Mouse (Mus musculus) heart, postnatal 0 days (tissue): ENCODE data around the gene Myo19. TPM values are rescaled to one million over a fixed set of nuclear protein-coding genes. Genes with fewer than 3 reads are reported as not detected.

Experiments
- ATAC-seq: fragments of 200-750 bp; cut with Nextera tagmentation; 2 replicates; pipeline ENCODE4 v1.8.0; 2017; ENCODE audit warnings: low read depth, moderate number of reproducible peaks, moderate library complexity; ENCODE audit not compliant: insufficient read depth
- DNase-seq: peaks from one replicate; pipeline ENCODE4 v3.0.0-alpha.2; 2016; ENCODE audit warnings: low spot score
- H3K27ac ChIP-seq: fragments of 300-500 bp; sonication (generic); 2 replicates; pipeline ENCODE4 v1.5.1; 2014; ENCODE audit warnings: low read depth, mild to moderate bottlenecking
- H3K27me3 ChIP-seq: fragments of 300-500 bp; sonication (generic); 2 replicates; pipeline ENCODE4 v1.6.1; 2014; ENCODE audit warnings: low read length, mixed read lengths; ENCODE audit not compliant: control insufficient read depth, insufficient read depth
- H3K36me3 ChIP-seq: fragments of 300-500 bp; sonication (generic); replicated peaks from 2 replicates; pipeline ENCODE4 v1.6.1; 2014; ENCODE audit warnings: low read length, mixed read lengths; ENCODE audit not compliant: control insufficient read depth, insufficient read depth
- H3K4me1 ChIP-seq: fragments of 300-500 bp; sonication (generic); 2 replicates; pipeline ENCODE4 v1.6.1; 2014; ENCODE audit warnings: antibody characterized with exemption; ENCODE audit not compliant: control insufficient read depth, insufficient read depth
- H3K4me2 ChIP-seq: fragments of 300-500 bp; sonication (generic); 2 replicates; pipeline ENCODE4 v1.6.1; 2014; ENCODE audit warnings: low read depth, mild to moderate bottlenecking, low read length, moderate library complexity
- H3K4me3 ChIP-seq: fragments of 300-500 bp; sonication (generic); 2 replicates; pipeline ENCODE4 v1.5.1; 2014; ENCODE audit warnings: low read depth, low read length
- H3K9ac ChIP-seq: fragments of 300-500 bp; sonication (generic); replicated peaks from 2 replicates; pipeline ENCODE4 v1.6.1; 2014; ENCODE audit warnings: low read depth, low read length, mixed read lengths
- H3K9me3 ChIP-seq: fragments of 300-500 bp; sonication (generic); replicated peaks from 2 replicates; pipeline ENCODE4 v1.6.1; 2016; ENCODE audit warnings: low read length; ENCODE audit not compliant: control insufficient read depth
- CTCF ChIP-seq: IDR thresholded peaks from 2 replicates; pipeline ENCODE4 v1.5.1; 2016; ENCODE audit warnings: antibody characterized with exemption, control low read depth, low read depth
- EP300 ChIP-seq: IDR thresholded peaks from 2 replicates; pipeline ENCODE4 v1.6.1; 2016; ENCODE audit warnings: antibody characterized with exemption, low read depth
- WGBS: fragments of 180-500 bp; shearing (Covaris S2); extraction: QIAGEN DNeasy Blood & Tissue Kit; methylation state at CpG from one replicate; pipeline ENCODE4 v1.1.7; 2014; 5-methylcytosine and 5-hydroxymethylcytosine counted together
- polyA plus RNA-seq: library from polyadenylated mRNA; unstranded; fragments of >200 nt; fragmentation: Nextera tagmentation; extraction: Ambion mirVana; gene quantifications from 2 replicates; pipeline ENCODE4 v1.2.1, GENCODE M21; 2015
- total RNA-seq: library from RNA; depleted of rRNA; stranded (reverse); fragments of >200 nt; gene quantifications from 2 replicates; pipeline ENCODE4 v1.2.3, GENCODE M21; 2014; ENCODE audit warnings: low replicate concordance; rRNA removed

Gene Myo19
- total RNA-seq (2.1 and 12.6 TPM in 2 replicates), polyA plus RNA-seq (2.6 and 3.0 TPM in 2 replicates)

DNA sequence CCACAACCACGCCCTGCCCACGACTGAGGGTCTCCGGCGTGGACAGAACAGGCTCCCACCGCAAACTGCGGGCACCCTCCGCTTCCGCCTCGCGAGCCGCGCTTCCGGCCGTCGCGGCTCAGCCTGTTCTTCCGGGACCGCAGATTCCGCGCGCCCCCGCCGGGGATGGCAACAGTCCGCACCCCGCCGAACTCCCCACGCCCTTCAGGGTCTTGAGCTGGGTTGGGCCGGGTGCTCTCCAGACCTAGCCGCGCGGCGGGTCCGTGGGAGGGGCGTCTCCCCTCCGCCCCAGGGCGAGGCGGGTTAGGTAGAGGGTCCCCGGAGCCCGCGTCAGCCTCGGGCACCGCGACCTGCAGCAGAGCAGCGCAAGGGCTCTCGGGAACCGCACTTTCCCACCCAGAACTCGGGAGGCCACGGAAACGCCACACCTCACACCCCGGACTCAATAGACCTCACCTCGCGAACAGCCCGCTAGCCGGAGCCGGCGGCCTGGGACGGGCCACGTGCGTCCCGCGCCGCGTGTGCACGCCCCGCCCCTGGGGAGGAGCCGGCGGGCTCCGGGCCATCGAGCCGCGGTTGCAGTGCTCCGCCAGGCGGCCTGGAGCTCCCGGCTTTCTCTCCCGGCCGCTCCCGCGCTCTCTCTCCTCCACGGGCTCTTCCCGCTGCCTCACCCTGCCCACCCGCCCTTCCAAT, at the start of gene Myo19, which contains the start of gene Pigw:
Gene Myo19, plus strand, starts transcription at position 377 of the 693 bp plus-strand sequence.
Gene Pigw, minus strand, starts transcription at position 514 of the 693 bp plus-strand sequence.
- DNase-seq (peak; percentile 69), ATAC-seq (peak; percentile 96)
- H3K4me3 ChIP-seq: peak within 1 kb of the TSS; percentile 96
- peak within 1 kb of the TSS; percentile 100 for H3K4me2 ChIP-seq
- no peaks in the 10 kb centered on the region for H3K9me3 ChIP-seq
- no peaks in the 10 kb centered on the region for H3K27me3 ChIP-seq
- peak within 1 kb of the TSS; percentile 94 for H3K27ac ChIP-seq
- TF ChIP-seq EP300: no peak
- no peak for TF ChIP-seq CTCF
- WGBS: under 1% methylated on average over 77 of the region's 81 CpGs
- peak within 1 kb of the TSS; percentile 83 for H3K9ac ChIP-seq
- H3K36me3 ChIP-seq: peaks cover 21% of the 10 kb centered on the region; the same call in 1 of the 2 replicates
- peaks cover 8% of the 10 kb centered on the region for H3K4me1 ChIP-seq

GRCm38 (mm10) chr11:84839330-84839729, 40.6 kb upstream of the Myo19 start:
- Histone ChIP-seq H3K4me3 (no peak overlapping the region), H3K4me1 (no peaks in the 10 kb centered on the region), H3K27ac (no peak overlapping the region), H3K4me2 (no peak overlapping the region), H3K9me3 (no peaks in the 10 kb centered on the region), H3K36me3 (peaks cover 71% of the 10 kb centered on the region), H3K9ac (no peak overlapping the region), H3K27me3 (no peaks in the 10 kb centered on the region)
- ATAC-seq: no peak
- no peak for DNase-seq
- TF ChIP-seq CTCF (no peak), EP300 (no peak)
- 87% methylated on average over 2 of the region's 2 CpGs for WGBS

DNA sequence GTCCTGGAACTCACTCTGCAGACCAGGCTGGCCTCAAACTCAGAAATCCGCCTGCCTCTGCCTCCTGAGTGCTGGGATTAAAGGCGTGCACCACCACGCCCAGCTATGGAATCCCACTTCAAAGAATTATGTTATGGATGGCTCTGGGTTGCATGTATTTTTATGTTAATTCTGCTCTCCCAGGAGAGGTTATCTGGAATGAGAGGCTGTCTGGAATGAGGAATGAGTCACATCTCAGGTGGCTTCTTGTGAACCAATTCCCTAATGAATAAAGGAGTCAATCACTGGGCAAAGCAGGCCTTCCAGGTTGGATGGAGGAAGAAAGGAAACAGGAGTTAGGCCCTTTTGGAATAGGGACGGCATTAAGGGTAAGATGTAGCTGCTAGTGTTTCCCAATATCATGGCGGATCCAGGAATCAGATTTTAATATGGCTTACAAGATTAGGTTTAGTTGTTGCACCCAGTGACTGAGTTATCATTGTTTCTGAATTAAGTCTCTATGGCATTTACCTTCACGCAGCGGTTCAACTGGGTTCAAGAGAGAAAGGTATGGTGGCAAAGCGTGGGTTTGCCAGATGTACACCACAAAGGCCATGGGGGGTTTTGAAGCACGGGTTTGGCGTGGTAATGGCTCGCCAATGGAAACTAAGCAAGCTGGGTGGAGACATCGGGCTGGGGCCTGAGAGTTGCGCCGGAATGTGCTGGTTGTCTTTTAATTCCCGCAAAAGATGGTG, 33.0 kb upstream of the Myo19 start:
- Histone ChIP-seq H3K9me3 (no peaks in the 10 kb centered on the region), H3K4me2 (no peak overlapping the region), H3K4me3 (no peak overlapping the region), H3K4me1 (no peaks in the 10 kb centered on the region), H3K27ac (no peak overlapping the region), H3K36me3 (peaks cover 56% of the 10 kb centered on the region), H3K9ac (no peak overlapping the region), H3K27me3 (no peaks in the 10 kb centered on the region)
- TF ChIP-seq CTCF: no peak
- no peak for TF ChIP-seq EP300
- 95% methylated on average over 15 of the region's 15 CpGs for WGBS
- DNase-seq: no peak
- ATAC-seq: no peak

GRCm38 (mm10) chr11:84847475-84848090, 32.4 kb upstream of the Myo19 start:
- 78% methylated on average over 7 of the region's 7 CpGs for WGBS
- no peak for ATAC-seq
- no peak for DNase-seq

DNA sequence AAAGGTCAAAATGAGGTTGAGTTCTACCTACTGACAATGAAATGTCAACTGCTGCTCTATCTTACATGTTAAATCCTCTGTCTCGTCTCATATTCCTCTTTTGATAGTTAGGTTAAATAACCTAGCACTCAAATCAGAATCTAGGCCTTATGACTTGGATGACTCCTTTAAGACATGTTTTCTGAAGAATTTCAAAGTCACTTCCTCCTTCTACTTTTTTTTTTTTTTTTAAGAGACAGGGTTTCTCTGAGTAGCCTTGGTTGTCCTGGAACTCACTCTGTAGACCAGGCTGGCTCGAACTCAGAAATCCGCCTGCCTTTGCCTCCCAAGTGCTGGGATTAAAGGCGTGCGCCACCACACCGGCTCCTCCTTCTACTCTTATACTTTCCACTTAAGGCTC, 24.7 kb upstream of the Myo19 start:
- Histone ChIP-seq H3K27me3 (no peaks in the 10 kb centered on the region), H3K4me3 (no peak overlapping the region), H3K9me3 (no peaks in the 10 kb centered on the region), H3K36me3 (peaks cover 78% of the 10 kb centered on the region), H3K9ac (no peak overlapping the region), H3K4me1 (no peaks in the 10 kb centered on the region), H3K27ac (no peak overlapping the region), H3K4me2 (no peak overlapping the region)
- TF ChIP-seq CTCF (no peak), EP300 (no peak)
- DNase-seq (no peak), ATAC-seq (no peak)
- WGBS: 90% methylated on average over 6 of the region's 6 CpGs

More at GRCm38 (mm10) chr11:84847475-84848090, 32.4 kb upstream of the Myo19 start:
- Histone ChIP-seq H3K27ac (no peak overlapping the region), H3K9me3 (no peaks in the 10 kb centered on the region), H3K27me3 (no peaks in the 10 kb centered on the region), H3K4me1 (no peaks in the 10 kb centered on the region), H3K36me3 (peaks cover 59% of the 10 kb centered on the region), H3K9ac (no peak overlapping the region), H3K4me2 (no peak overlapping the region), H3K4me3 (no peak overlapping the region)
- no peak for TF ChIP-seq EP300
